Mouse (Mus musculus) brain, embryonic 14.5 days (tissue): ENCODE measurements around the gene Actrt3.

ENCODE experiments used
- CTCF ChIP-seq: fragments of 200-500 bp; IDR thresholded peaks from 2 replicates; pipeline ENCODE4 v1.5.1; 2012; ENCODE audit warnings: inconsistent platforms, mild to moderate bottlenecking, moderate library complexity, borderline replicate concordance; ENCODE audit not compliant: insufficient read depth, insufficient read length; ENCODE audit errors: extremely low read depth
- POLR2A ChIP-seq: fragments of 200-500 bp; IDR thresholded peaks from 2 replicates; pipeline ENCODE4 v1.6.1; 2012; ENCODE audit warnings: mild to moderate bottlenecking, inconsistent platforms, borderline replicate concordance; ENCODE audit not compliant: poor library complexity, insufficient read depth, insufficient read length, severe bottlenecking; ENCODE audit errors: extremely low read depth

DNA sequence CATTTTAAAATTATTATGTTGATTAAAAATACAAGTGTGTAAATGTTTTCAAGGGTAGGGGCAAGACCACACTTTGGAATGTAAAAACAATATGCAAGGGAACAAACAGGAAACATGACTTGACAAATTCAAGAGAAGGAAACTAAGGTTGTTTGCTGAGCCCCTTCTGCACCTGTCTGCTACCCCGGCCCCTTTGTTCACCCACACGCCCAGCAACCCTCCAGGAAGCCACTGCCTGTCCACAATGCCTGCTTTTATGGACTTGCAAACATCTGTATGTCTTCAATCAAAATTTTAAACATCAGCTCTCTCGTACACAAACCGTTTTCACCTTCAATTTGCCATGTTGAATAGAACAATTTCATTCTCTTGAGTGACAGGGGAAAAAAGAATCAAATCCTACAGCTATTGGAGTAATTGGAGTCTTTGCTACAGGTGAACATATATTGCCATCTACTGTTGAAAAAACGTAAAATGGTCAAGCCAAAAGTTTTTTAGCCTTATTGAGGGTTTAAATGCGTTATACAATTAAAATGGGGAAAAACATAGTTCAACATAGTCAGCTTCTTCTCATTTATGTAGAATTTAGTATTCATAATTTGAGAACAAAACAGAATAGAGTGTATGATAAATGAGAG lies 38.9 kb downstream of the Actrt3 start:
- TF ChIP-seq CTCF (no peak), POLR2A (no peak)
